Mouse (Mus musculus): ENCODE data around the gene Prdx3.

Gene Prdx3

DNA sequence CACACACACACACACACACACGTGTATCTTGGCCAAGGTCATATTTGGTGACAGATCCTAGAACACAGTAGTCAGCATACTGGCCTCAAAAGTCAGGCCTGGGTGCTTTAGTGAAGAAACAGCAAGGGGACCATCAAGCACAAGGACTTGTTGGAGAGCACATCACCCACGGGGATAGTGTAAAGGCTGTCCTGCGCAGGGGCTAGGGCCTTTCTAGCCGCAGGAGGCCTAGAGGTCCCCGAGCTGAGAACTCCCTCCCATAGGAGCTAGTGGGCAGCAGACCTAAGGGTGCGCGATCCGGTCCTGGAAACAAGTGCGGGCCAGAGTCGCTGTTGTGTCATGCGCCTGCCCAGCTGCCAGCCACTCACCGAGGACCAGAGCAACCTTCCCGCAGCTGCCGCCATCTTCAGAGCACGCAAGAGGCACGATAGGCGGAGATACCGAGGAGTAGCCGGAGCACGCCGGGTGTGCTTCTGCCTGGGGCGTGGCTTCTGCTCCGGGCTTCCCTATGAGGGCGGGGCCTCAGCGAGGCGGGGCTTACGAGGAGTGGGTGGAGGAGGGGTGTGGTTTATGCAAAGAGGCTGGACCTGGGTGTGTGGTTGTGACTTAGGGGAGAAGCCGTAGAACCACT is at the start of gene Prdx3:
Prdx3 (minus strand) TSS at position 493 of the 631 bp plus-strand sequence.
- peak; percentile 93 for DNase-seq (ENCODE audit: low spot score)

- DNase-seq (ENCODE audit: low spot score): no peak
Measured at GRCm38 (mm10) chr19:60916869-60917570, 42.7 kb upstream of the Prdx3 start.

GRCm38 (mm10) chr19:60915862-60916261 is 41.5 kb upstream of the Prdx3 start:
- DNase-seq (ENCODE audit: low spot score): no peak

DNA sequence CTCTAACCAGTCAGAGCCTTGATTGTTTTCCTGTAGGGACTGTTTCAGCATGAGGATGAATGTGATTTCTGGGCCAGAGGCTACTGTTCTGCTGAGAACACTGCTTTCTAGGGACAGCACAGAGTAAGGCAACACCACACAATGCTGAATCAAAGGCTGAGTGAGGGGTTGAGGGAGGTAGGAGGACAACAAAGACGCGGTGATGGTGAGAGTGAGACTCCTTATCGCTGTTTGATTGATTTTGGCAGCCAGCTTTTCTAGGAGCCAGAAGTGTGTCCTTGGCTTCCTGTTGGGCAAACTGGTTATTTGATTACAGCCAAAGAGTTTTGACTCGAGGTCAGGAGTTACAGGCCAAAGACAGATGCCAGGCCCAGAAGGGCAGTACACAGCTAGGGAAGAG is 40.9 kb upstream of the Prdx3 start:
- DNase-seq (ENCODE audit: low spot score): no peak

GRCm38 (mm10) chr19:60911653-60912052 is 37.3 kb upstream of the Prdx3 start:
- no peak for DNase-seq (ENCODE audit: low spot score)

DNA sequence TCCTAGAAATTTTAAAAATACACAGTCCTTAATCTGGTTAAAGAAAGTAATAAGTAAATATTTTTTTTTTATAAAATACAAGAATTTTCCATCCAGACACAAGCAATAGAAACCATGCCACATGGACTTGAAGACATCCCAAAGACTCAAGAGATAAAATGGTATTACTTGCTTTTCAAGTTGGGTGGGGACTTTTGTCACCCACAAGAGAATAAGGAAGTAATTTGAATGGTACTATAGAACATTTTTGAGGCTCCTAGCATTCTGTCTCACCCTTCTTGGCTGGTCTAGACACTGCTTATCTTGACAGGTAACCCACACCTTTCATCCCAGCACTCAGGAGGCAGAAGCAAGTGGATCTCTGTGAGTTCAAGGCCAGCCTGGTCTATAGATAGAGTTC is 35.9 kb upstream of the Prdx3 start:
- no peak for DNase-seq (ENCODE audit: low spot score)

- no peak for DNase-seq (ENCODE audit: low spot score)
Measured at GRCm38 (mm10) chr19:60905477-60905876, 31.1 kb upstream of the Prdx3 start.

DNA sequence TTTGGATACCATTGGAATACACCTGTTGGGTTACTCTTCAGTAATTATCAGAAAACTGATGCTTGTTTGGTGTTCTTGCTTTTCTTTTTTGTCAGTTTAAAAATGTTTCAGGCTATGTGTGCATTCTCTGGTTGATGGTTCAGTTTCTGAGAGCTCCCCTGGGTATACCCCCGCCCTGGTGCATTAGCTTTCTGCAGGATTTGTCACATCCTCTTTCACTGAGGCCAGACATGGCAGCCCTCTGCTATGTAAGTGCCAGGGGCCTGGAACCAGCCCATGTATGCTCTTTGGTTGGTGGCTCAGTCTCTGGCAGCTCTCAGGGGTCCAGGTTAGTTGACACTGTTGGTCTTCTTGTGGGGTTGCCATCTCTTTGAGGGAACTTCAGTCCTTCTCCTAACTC is 29.6 kb upstream of the Prdx3 start:
- DNase-seq (ENCODE audit: low spot score): no peak

DNA sequence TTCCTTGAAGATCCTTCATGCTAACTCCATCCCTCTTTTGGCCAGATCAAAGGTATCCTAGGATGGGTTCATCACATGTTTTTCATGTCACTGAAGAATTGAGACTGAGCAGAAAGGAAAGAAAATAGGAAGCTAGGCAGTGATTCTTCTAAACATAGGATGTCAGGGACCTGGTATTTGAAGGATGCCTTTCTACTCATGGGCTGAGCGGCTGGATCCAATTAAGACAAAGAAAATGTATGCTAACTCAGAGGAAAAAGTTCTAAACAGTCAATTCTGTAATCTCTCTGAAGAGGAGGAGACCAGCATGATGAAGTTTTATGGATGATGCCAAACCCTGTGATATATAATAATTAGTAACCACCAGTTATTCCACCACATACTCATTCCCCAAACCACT is 28.8 kb upstream of the Prdx3 start:
- no peak for DNase-seq (ENCODE audit: low spot score)

DNA sequence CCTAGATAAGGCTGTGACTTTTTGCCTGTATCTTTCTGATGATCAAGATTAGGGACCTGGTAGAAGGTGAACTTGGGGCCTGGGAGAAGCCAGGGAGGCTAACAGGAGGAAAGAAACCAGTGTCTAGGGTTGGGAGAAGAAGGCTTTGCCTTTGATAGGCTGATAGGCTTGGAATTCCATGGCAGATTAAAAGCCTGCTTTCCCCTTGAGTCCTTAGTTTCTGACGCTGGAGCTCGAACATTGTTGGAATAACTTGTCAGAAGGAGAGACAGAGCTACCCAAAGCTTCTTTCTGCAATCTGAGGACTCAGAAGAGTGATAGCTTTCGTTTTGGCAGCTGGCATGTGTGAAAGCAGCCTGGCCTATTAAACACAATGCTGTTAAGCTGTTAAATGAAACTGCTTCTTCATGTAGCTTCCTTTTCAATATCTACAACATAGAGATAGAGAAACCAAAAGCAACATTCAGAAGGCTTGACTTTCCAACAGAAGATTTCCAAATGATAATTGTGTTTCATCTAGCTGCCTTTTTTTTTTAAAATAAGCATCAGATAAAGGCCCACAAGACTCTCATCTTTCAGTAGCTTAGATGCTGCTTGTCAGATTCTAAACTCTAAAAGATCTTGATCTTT is 21.0 kb upstream of the Prdx3 start:
- DNase-seq (ENCODE audit: low spot score): no peak

- peak; percentile 45 for DNase-seq (ENCODE audit: low spot score)
Measured at GRCm38 (mm10) chr19:60891934-60892547, 17.7 kb upstream of the Prdx3 start.

DNA sequence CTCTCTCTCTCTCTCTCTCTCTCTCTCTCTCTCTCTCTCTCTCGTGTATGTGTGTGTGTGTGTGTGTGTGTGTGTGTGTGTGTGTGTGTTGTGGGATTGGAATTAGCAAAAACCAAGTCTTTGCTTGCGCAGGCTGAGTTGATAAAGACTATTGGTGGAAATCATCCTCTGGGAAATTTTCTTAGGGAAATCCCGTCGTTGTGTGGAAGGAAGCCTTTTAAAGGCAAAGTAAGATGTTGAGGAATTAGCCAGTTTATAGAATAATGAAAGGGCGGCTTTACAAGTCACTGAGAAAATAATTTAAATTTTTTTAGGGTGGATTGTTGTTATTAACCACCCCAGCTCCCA is 16.7 kb upstream of the Prdx3 start:
- DNase-seq (ENCODE audit: low spot score): no peak

DNA sequence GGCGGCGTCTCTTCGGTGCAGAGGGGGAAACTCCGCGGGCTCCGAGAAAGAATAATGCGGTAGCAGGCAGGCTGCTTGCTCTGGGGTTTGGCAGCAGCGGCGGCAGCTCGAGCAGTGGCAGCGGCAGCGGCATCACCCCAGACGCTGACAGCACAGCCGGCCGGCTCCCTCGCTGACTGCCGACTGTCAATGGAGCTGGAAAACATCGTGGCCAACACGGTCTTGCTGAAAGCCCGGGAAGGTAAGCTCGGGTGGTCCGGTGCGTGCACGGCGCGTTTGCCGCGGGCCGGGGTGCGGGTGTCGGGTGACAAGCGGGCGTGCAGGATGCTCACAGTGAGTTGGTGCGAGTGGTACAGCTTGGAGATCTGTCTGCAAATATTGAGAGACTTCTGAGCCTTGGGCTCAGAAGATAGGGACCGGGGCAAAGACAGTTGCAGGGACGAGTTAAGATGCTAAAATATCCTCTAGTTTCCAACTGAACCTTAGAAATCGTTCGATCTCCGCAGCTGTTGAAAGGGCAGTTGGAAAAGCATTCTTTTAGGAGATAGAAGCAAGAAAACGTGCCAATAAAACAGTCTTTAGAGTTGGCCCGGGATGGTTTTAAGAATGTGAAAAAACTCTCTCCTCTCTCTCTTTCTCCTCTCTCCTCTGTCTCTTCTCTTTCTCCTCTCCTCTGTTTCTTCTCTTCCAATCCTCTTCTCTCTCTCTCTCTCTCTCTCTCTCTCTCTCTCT is 16.2 kb upstream of the Prdx3 start:
- peak; percentile 65 for DNase-seq (ENCODE audit: low spot score)

DNA sequence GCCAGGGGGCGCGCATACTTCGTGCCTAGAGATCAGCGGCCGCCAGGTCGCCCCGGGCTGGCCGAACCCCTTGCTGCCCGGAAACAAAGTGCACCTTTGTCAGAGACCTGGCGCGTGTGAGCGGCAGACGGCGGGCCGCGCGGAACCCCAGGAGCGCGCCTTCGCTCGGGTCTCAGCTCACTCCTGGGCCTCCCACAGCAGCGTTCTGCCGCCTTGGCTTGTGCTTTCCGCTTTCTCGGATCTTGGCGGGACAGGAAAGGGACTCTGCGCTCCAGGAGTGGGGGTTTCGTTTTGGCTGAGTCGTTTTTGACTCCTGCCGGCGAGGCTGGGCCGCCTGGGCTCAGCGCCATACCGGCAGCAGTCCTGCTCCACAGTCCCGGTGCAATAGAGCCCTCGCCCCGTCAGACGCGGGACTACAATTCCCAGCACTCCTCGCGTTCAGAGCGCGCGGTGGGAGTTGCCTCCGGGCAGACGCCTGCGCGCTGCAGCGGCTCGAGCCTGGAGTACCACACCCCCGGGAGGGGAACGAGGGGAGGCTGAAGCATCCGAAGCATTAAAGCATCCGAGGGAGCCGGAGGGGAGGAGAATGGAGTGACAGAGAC is 15.5 kb upstream of the Prdx3 start, which contains the start of gene Grk5:
Grk5 (plus strand) TSS at position 36 of the 602 bp plus-strand sequence.
- DNase-seq (ENCODE audit: low spot score): peak; percentile 96

GRCm38 (mm10) chr19:60889101-60889713 is 14.9 kb upstream of the Prdx3 start:
- DNase-seq (ENCODE audit: low spot score): peak; percentile 64

- no peak for DNase-seq (ENCODE audit: low spot score)
Measured at GRCm38 (mm10) chr19:60887637-60888036, 13.3 kb upstream of the Prdx3 start.

- peak; percentile 23 for DNase-seq (ENCODE audit: low spot score)
Measured at GRCm38 (mm10) chr19:60883129-60883528, 8.8 kb upstream of the Prdx3 start.

- peak; percentile 84 for DNase-seq (ENCODE audit: low spot score)
Measured at GRCm38 (mm10) chr19:60873501-60873900, 855 bp downstream of the Prdx3 start.

GRCm38 (mm10) chr19:60872272-60872671 is 2.1 kb downstream of the Prdx3 start:
- DNase-seq (ENCODE audit: low spot score): no peak

- no peak for DNase-seq (ENCODE audit: low spot score)
Measured at GRCm38 (mm10) chr19:60871366-60871765, 3.0 kb downstream of the Prdx3 start.

DNA sequence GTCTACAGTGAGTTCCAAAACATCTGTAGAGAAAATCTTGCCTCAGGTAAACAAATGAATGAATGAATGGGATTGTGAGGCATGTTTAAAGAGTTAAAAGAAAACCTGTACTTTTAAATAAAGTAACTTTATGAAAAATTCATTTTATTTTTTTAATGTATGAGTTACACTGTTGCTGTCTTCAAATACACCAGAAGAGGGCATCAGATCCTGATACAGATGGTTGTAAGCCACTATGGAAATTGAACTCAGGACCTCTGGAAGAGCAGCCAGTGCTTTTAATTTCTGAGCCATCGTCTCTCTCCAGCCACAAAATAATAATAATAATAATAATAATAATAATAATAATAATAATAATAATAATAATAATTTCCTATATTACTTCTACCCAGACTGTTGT is 3.9 kb downstream of the Prdx3 start:
- DNase-seq (ENCODE audit: low spot score): no peak

Measured in testis, postnatal 14 days (tissue).